Mouse (Mus musculus) embryonic fibroblast, embryonic 13.5 days (primary cell): ENCODE data around the gene Sprr2a2. TPM values are rescaled to one million over a fixed set of nuclear protein-coding genes. Genes with fewer than 3 reads are reported as not detected.
"Not testable (repeated sequence)": the region's sequence is repeated elsewhere in the genome, so short reads cannot be mapped to it uniquely, and the experiment has no call there.

ENCODE experiments used
- H3K27ac ChIP-seq: 2 replicates; pipeline ENCODE4 v1.5.1; 2012; ENCODE audit warnings: low read length, control low read depth, inconsistent platforms; ENCODE audit not compliant: insufficient read depth
- H3K4me1 ChIP-seq: 2 replicates; pipeline ENCODE4 v1.6.1; 2011; ENCODE audit warnings: low read length; ENCODE audit not compliant: control insufficient read depth, insufficient read depth
- H3K4me3 ChIP-seq: 2 replicates; pipeline ENCODE4 v1.5.1; 2011; ENCODE audit warnings: mild to moderate bottlenecking, control low read depth, low read length; ENCODE audit not compliant: insufficient read depth
- polyA plus RNA-seq: library from polyadenylated mRNA; stranded (reverse); fragments of >200 nt; gene quantifications from 2 replicates; pipeline ENCODE4 v1.2.4, GENCODE M21; 2011; ENCODE audit warnings: low read depth; ENCODE audit not compliant: missing spikeins, insufficient read length

Sprr2a2 gene
- polyA plus RNA-seq, 1 experiment: not detected

DNA sequence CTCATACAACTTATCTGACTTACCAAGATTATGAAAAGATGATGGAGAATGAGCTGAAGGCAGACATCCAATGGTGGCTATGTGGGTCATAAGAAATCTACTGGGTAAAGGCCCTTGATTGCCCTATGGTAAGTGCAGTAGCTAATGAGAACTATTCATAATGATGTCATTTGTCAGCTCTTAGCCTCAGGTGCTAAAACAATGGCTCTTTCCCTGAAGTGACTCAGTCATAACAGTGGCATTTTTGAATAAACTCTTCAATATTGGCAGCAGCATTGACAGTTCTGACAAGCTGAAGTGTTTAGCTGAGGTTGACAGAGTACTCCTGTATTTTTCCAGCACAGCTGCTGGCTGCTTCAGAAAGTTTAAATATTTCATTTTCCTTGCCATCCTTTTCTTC, 32.8 kb downstream of the Sprr2a2 start:
- H3K27ac ChIP-seq, H3K4me1 ChIP-seq, H3K4me3 ChIP-seq: not testable (repeated sequence)

DNA sequence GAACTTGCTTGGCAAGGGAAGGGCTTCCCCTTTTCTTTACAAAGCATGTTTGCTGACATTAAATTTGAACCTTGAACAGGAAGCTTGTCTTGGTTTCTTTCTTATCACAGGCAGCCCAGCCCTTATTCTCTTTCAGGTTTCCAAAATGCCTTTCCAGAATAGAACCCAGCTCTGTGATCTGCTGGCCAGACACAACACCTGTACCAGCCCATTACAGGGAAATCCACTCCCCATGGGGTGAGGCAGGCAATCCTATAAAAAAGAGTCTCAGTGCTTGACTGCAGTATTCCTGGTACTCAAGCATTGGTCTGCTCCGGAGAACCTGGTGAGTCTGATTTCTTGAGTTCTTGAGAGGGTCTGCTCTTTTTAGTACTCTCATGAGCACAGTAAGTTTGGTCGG, 34.7 kb downstream of the Sprr2a2 start:
- not testable (repeated sequence) for H3K4me3 ChIP-seq, H3K27ac ChIP-seq, H3K4me1 ChIP-seq

DNA sequence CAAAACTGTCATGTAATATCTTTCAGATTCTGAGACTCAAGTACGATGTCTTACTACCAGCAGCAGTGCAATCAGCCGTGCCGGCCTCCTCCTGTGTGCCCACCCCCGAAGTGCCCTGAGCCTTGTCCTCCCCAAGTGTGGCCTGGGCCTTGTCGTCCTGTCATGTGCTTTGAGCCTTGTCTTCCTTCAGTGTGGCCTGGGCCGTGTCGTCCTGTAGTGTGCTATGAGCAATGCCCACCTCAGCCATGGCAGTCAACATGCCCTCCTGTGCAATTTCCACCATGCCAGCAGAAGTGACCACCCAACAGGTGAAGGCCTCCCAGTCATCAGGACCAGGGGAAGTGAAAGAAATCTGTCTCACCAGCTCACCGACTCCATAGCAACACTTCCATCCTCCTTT, 38.1 kb downstream of the Sprr2a2 start:
- not testable (repeated sequence) for H3K27ac ChIP-seq, H3K4me3 ChIP-seq, H3K4me1 ChIP-seq

DNA sequence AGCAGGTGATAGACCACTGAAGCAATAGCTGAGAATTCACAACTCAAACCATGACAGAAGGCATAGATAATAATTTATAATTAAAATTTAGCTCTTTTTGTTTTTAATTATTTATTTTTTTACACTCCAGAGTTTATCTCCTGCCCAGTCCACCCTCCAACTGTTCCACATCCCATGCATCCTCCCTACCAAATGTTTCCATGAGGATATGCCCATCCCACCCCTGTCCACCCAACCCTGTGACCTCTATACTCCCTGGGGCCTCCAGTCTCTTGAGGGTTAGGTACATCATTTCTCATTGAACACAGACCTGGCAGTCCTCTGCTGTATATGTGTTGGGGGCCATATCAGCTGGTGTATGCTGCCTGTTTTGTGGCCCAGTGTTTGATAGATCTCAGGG, 42.8 kb downstream of the Sprr2a2 start:
- H3K4me3 ChIP-seq, H3K27ac ChIP-seq, H3K4me1 ChIP-seq: not testable (repeated sequence)

DNA sequence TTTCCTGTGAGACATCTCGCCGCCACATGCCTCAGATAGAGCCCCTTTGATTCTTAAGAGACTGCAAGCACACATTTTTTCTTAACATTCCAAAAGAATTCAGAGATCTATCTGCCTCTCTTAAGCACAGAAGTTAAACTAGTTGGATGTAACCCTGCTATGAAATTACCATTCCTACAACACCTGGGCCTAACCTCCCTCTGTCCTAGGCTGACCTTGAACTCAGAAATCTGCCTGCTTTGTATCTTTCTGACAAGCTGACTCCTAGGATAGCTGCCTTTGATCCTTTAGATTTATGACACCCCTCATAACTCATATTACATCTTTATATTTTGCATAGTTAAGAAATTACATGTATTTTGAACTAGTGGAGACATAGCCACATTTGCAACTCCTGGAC, 47.7 kb downstream of the Sprr2a2 start:
- H3K4me3 ChIP-seq, H3K4me1 ChIP-seq, H3K27ac ChIP-seq: not testable (repeated sequence)

DNA sequence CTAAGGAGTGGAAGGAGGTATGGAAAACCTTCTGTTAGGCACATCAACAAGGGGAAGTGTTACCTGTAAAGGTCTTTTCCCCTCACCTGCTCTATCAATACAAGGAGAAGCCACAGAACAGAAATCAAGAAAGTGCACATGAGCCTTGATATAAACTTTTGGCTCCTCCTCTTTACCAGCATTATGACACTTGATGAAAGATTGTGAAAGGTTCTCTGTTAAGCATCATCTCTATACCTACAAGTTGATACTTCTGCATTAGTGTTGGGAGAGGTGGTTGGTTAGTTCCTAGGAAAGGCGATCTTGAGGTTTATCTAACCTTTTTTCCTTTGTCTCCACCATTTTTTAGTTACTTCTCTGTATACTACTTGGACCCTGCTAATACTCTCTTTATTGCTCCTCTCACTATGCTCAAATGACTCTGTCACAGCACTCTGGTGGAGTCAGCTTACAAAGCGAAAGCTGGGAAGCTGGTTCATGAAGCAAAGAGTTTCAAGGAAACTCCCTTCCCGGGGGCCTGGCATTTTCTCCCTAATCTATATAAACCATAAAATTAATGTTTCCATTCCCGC, 55.8 kb downstream of the Sprr2a2 start:
- not testable (repeated sequence) for H3K4me1 ChIP-seq, H3K4me3 ChIP-seq, H3K27ac ChIP-seq

DNA sequence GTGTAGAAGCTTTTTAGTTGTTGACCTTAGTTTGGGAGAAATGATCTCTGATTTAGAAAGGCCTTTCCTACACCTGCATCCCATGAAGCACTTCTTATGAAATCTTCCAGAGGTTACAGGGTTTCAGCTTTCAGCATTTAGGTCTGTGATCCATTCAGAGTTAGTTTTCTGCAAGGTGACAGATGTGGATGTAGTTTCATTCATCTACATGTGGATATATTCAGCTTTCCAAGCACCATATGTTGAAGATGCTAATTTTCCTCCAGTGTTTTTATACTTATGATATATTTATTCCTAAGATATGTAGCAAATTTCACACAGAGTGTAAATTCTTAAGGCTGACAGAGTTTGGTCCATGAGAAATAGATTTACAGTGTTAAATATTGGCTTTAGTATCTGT, 57.8 kb downstream of the Sprr2a2 start:
- not testable (repeated sequence) for H3K4me3 ChIP-seq, H3K27ac ChIP-seq, H3K4me1 ChIP-seq

DNA sequence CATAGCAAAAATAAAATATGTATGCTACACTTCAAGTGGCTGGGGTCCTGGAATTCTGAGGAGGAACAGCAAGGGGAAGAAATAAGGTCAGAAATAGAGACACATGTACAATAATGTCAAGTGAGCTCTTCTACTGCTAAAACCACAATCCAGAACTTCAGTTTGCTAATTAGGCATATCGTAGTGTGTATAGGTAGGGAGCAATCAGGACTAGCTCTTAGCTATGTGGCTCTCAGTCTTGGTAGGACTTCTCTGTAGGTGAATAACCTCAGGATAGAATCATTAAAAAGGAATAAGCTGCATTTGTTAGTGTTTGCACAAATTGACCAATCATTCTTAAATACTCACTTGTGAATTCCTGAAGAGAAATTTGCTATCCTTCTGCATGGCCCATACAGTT, 58.3 kb downstream of the Sprr2a2 start:
- not testable (repeated sequence) for H3K27ac ChIP-seq

DNA sequence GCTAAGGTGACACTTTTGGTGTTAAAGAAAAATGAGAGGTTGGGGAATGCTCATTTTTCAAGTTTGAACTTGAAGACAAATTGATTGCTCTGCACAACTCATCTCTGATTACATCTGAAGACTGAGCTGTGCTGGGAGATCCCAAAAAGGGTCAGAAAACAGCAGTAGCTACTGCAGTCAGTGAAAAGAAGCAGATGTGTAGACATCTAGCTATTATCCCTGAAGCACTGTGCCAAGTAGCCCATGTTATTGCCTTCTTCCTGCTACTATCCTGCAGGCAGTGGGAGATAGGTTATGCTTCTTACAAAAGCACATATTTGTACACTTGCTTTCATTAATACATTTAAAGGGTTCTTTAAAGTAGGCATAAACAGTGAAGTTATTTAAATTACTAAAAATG, 63.9 kb downstream of the Sprr2a2 start:
- H3K4me1 ChIP-seq, H3K27ac ChIP-seq, H3K4me3 ChIP-seq: not testable (repeated sequence)

More for the DNA sequence above, 58.3 kb downstream of the Sprr2a2 start:
- not testable (repeated sequence) for H3K4me1 ChIP-seq, H3K4me3 ChIP-seq

DNA sequence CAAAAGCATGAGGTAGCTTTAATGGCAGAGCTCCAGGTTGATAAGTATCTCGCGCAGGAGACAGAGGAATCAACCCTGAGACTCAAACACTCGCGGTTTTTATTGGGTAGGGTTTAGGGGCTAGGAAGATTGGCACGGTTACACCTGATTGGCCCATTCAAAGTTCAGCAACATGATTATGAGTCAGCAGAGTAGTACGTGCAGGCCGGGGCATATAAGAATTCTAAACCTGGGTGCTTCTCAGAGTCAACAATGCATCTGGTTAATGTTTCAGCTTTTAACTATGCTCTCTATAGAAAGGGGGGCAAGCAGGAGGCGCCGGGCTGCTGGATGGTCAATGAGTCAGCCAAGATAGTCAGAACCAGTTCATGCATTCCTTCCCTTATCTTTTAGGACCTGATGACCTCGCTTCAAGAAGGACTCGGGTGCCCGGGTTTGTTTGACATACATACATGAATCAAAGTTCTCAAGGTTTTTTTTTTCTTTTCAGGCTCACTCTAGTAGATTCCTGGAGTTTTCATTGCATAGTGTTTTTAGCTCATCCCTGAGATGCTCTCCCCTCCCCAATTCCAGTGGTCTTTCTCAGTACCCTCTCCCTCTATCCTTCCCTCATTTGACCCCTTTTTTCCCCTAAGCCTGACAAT, 65.4 kb downstream of the Sprr2a2 start:
- H3K27ac ChIP-seq, H3K4me3 ChIP-seq, H3K4me1 ChIP-seq: not testable (repeated sequence)

DNA sequence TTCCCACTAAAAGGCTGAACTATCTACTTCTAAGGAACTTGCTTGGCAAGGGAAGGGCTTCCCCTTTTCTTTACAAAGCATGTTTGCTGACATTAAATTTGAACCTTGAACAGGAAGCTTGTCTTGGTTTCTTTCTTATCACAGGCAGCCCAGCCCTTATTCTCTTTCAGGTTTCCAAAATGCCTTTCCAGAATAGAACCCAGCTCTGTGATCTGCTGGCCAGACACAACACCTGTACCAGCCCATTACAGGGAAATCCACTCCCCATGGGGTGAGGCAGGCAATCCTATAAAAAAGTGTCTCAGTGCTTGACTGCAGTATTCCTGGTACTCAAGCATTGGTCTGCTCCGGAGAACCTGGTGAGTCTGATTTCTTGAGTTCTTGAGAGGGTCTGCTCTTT, 69.4 kb downstream of the Sprr2a2 start, which contains the start of gene Sprr2a3:
Gene Sprr2a3, plus strand, starts transcription at position 317 of the 400 bp plus-strand sequence.
- H3K27ac ChIP-seq, H3K4me3 ChIP-seq, H3K4me1 ChIP-seq: not testable (repeated sequence)

DNA sequence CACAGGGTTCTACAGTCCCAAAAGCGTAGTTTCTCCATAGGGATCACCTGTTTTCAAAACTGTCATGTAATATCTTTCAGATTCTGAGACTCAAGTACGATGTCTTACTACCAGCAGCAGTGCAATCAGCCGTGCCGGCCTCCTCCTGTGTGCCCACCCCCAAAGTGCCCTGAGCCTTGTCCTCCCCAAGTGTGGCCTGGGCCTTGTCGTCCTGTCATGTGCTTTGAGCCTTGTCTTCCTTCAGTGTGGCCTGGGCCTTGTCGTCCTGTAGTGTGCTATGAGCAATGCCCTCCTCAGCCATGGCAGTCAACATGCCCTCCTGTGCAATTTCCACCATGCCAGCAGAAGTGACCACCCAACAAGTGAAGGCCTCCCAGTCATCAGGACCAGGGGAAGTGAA, 72.8 kb downstream of the Sprr2a2 start:
- H3K4me1 ChIP-seq, H3K27ac ChIP-seq, H3K4me3 ChIP-seq: not testable (repeated sequence)

Other genes with a start within 250 kb of the Sprr2a2 start
- not detected in 2 replicates for gene Pglyrp3, start 201.3 kb upstream of the Sprr2a2 start, polyA plus RNA-seq
- not detected in 2 replicates for gene Lor, start 132.8 kb upstream of the Sprr2a2 start, polyA plus RNA-seq
- gene Prr9, start 92.0 kb upstream of the Sprr2a2 start, polyA plus RNA-seq: 0.42 TPM in 1 of 2 replicates, not detected in the other
- not detected in 2 replicates for gene Lelp1, start 73.2 kb upstream of the Sprr2a2 start, polyA plus RNA-seq
- not detected in 2 replicates for gene Sprr2a1, start 121 bp upstream of the Sprr2a2 start, polyA plus RNA-seq
- gene Sprr2a3, start 69.5 kb downstream of the Sprr2a2 start, polyA plus RNA-seq: not detected in 2 replicates
- not detected in 2 replicates for gene Sprr2b, start 100.7 kb downstream of the Sprr2a2 start, polyA plus RNA-seq
- gene Sprr2d, start 123.2 kb downstream of the Sprr2a2 start, polyA plus RNA-seq: not detected in 2 replicates
- not detected in 2 replicates for gene Sprr2e, start 136.2 kb downstream of the Sprr2a2 start, polyA plus RNA-seq
- not detected in 2 replicates for gene Sprr2f, start 149.3 kb downstream of the Sprr2a2 start, polyA plus RNA-seq
- gene Sprr2h, start 169.8 kb downstream of the Sprr2a2 start, polyA plus RNA-seq: not detected in 2 replicates
- not detected in 2 replicates for gene Sprr2i, start 192.1 kb downstream of the Sprr2a2 start, polyA plus RNA-seq
- not detected in 2 replicates for gene Sprr2j-ps, start 202.2 kb downstream of the Sprr2a2 start, polyA plus RNA-seq
- gene Gm9774, start 213.5 kb downstream of the Sprr2a2 start, polyA plus RNA-seq: 25.6 and 29.8 TPM in 2 replicates
- 13.2 and 40.5 TPM in 2 replicates for gene Sprr2k, start 216.7 kb downstream of the Sprr2a2 start, polyA plus RNA-seq
- gene Sprr1b, start 222.9 kb downstream of the Sprr2a2 start, polyA plus RNA-seq: not detected in 2 replicates
- 0.42 TPM in 1 of 2 replicates, not detected in the other for gene Sprr3, start 242.8 kb downstream of the Sprr2a2 start, polyA plus RNA-seq